Mouse (Mus musculus) adrenal gland, adult (tissue): Measurements from ENCODE around the gene Dnase1.
"Not testable (repeated sequence)": the region's sequence is repeated elsewhere in the genome, so short reads cannot be mapped to it uniquely, and the experiment has no call there.

ENCODE experiments used
- DNase-seq, 2 experiments: peaks; one replicate each; pipeline ENCODE4 v3.0.0; 2022 to 2023; ENCODE audit warnings: low spot score in 1 of 2; ENCODE audit not compliant: inconsistent age in 2 of 2

The Dnase1 gene

GRCm38 (mm10) chr16:4036807-4037206 lies at the start of gene Dnase1:
Gene Dnase1, plus strand, starts transcription at chr16:4036942.
- no peak for DNase-seq

- no peak for DNase-seq
Measured at GRCm38 (mm10) chr16:3988410-3988809, 48.3 kb upstream of the Dnase1 start.

- peak; percentile 97 to 99 for DNase-seq
Measured at GRCm38 (mm10) chr16:4003489-4004398, 33.0 kb upstream of the Dnase1 start, which contains the start of gene Slx4. Gene Slx4, minus strand, starts transcription at chr16:4003770.

GRCm38 (mm10) chr16:4012882-4013570 lies 23.7 kb upstream of the Dnase1 start:
- no peak for DNase-seq

- no peak for DNase-seq
Measured at GRCm38 (mm10) chr16:4014040-4014668, 22.6 kb upstream of the Dnase1 start.

GRCm38 (mm10) chr16:4016786-4017185 lies 20.0 kb upstream of the Dnase1 start:
- DNase-seq = not testable (repeated sequence)

GRCm38 (mm10) chr16:4017466-4017865 lies 19.3 kb upstream of the Dnase1 start:
- not testable (repeated sequence) for DNase-seq

GRCm38 (mm10) chr16:4021241-4021640 lies 15.5 kb upstream of the Dnase1 start:
- DNase-seq = no peak

- DNase-seq = no peak
Measured at GRCm38 (mm10) chr16:4022719-4023118, 14.0 kb upstream of the Dnase1 start.

GRCm38 (mm10) chr16:4026672-4027071 lies 10.1 kb upstream of the Dnase1 start:
- DNase-seq = no peak

GRCm38 (mm10) chr16:4027211-4027610 lies 9.5 kb upstream of the Dnase1 start:
- DNase-seq = no peak

GRCm38 (mm10) chr16:4029371-4029841 lies 7.3 kb upstream of the Dnase1 start:
- DNase-seq = no peak

- DNase-seq = no peak
Measured at GRCm38 (mm10) chr16:4030501-4030900, 6.2 kb upstream of the Dnase1 start.

GRCm38 (mm10) chr16:4031441-4032274 lies 5.1 kb upstream of the Dnase1 start:
- DNase-seq = no peak

- peak; percentile 78 to 84 for DNase-seq
Measured at GRCm38 (mm10) chr16:4032341-4032748, 4.4 kb upstream of the Dnase1 start.

- no peak for DNase-seq
Measured at GRCm38 (mm10) chr16:4033971-4034370, 2.8 kb upstream of the Dnase1 start.

GRCm38 (mm10) chr16:4034476-4034875 lies 2.3 kb upstream of the Dnase1 start:
- DNase-seq = no peak

- no peak for DNase-seq
Measured at GRCm38 (mm10) chr16:4035575-4035974, 1.2 kb upstream of the Dnase1 start.

- no peak for DNase-seq
Measured at GRCm38 (mm10) chr16:4037690-4038089, 948 bp downstream of the Dnase1 start.

- DNase-seq = no peak
Measured at GRCm38 (mm10) chr16:4040206-4040605, 3.5 kb downstream of the Dnase1 start.

GRCm38 (mm10) chr16:4041646-4042045 lies 4.9 kb downstream of the Dnase1 start:
- DNase-seq = no peak
